Mouse (Mus musculus) intestine, embryonic 15.5 days (tissue): ENCODE data around the gene Polr2b. TPM values are rescaled to one million over a fixed set of nuclear protein-coding genes. Genes with fewer than 3 reads are reported as not detected.
A peak's percentile ranks its signal among the peaks of the same experiment; 100 is the strongest.

Experiments
- ATAC-seq: fragments of 200-750 bp; cut with Nextera tagmentation; 2 replicates; pipeline ENCODE4 v1.8.0; 2017; ENCODE audit warnings: moderate TSS enrichment, moderate library complexity
- H3K27ac ChIP-seq: fragments of 300-500 bp; sonication (generic); 2 replicates; pipeline ENCODE4 v1.5.1; 2015; ENCODE audit warnings: mild to moderate bottlenecking, inconsistent platforms
- H3K27me3 ChIP-seq: fragments of 300-500 bp; sonication (generic); replicated peaks from 2 replicates; pipeline ENCODE4 v1.6.1; 2015; ENCODE audit warnings: inconsistent platforms
- H3K36me3 ChIP-seq: fragments of 300-500 bp; sonication (generic); 2 replicates; pipeline ENCODE4 v1.6.1; 2015; ENCODE audit warnings: inconsistent platforms
- H3K4me1 ChIP-seq: fragments of 300-500 bp; sonication (generic); replicated peaks from 2 replicates; pipeline ENCODE4 v1.6.1; 2015; ENCODE audit warnings: inconsistent platforms
- H3K4me2 ChIP-seq: fragments of 300-500 bp; sonication (generic); replicated peaks from 2 replicates; pipeline ENCODE4 v1.6.1; 2015; ENCODE audit warnings: mild to moderate bottlenecking, inconsistent platforms
- H3K4me3 ChIP-seq: fragments of 300-500 bp; sonication (generic); replicated peaks from 2 replicates; pipeline ENCODE4 v1.5.1; 2015; ENCODE audit warnings: inconsistent platforms
- H3K9ac ChIP-seq: fragments of 300-500 bp; sonication (generic); 2 replicates; pipeline ENCODE4 v1.6.1; 2015; ENCODE audit warnings: inconsistent platforms
- H3K9me3 ChIP-seq: fragments of 300-500 bp; sonication (generic); 2 replicates; pipeline ENCODE4 v1.6.1; 2016; ENCODE audit warnings: inconsistent platforms
- WGBS: fragments of 180-500 bp; shearing (Covaris S2); methylation state at CpG from one replicate; pipeline ENCODE4 v1.1.7; 2015; 5-methylcytosine and 5-hydroxymethylcytosine counted together
- polyA plus RNA-seq: library from polyadenylated mRNA; unstranded; fragments of >200 nt; fragmentation: Nextera tagmentation; extraction: Ambion mirVana; gene quantifications from 2 replicates; pipeline ENCODE4 v1.2.1, GENCODE M21; 2015

Polr2b gene
- polyA plus RNA-seq, 1 experiment from 2014 or later, result 55.9 TPM

GRCm38 (mm10) chr5:77355307-77356265, 45.6 kb downstream of the Polr2b start:
- no peaks in the 10 kb centered on the region for H3K9me3 ChIP-seq
- 69% methylated on average over 19 of the region's 19 CpGs for WGBS
- no peak overlapping the region for H3K4me2 ChIP-seq
- peak overlapping the region; percentile 28; the same call in 1 of the 2 replicates for H3K27ac ChIP-seq
- H3K36me3 ChIP-seq, result no peaks in the 10 kb centered on the region
- peaks cover 14% of the 10 kb centered on the region for H3K4me1 ChIP-seq
- no peak for ATAC-seq
- H3K4me3 ChIP-seq, result no peak overlapping the region
- H3K9ac ChIP-seq, result no peak overlapping the region
- no peaks in the 10 kb centered on the region for H3K27me3 ChIP-seq

GRCm38 (mm10) chr5:77357405-77358149, 47.6 kb downstream of the Polr2b start:
- Histone ChIP-seq H3K4me3 (peak overlapping the region; percentile 38), H3K9me3 (no peaks in the 10 kb centered on the region), H3K4me2 (peak overlapping the region; percentile 66), H3K27ac (peak overlapping the region; percentile 87), H3K9ac (peak overlapping the region; percentile 31; the same call in 1 of the 2 replicates), H3K4me1 (peaks cover 14% of the 10 kb centered on the region), H3K36me3 (no peaks in the 10 kb centered on the region), H3K27me3 (no peaks in the 10 kb centered on the region)
- 18% methylated on average over 22 of the region's 22 CpGs for WGBS
- ATAC-seq, result peak; percentile 82

- Histone ChIP-seq H3K9ac (peak overlapping the region; percentile 31), H3K27me3 (no peaks in the 10 kb centered on the region), H3K4me1 (peaks cover 14% of the 10 kb centered on the region), H3K36me3 (no peaks in the 10 kb centered on the region), H3K4me3 (peak overlapping the region; percentile 38), H3K9me3 (no peaks in the 10 kb centered on the region), H3K27ac (peak overlapping the region; percentile 87), H3K4me2 (peak overlapping the region; percentile 66)
- 3% methylated on average over 10 of the region's 10 CpGs for WGBS
- peak; percentile 66 for ATAC-seq
Measured at GRCm38 (mm10) chr5:77358347-77358746, 48.4 kb downstream of the Polr2b start.

- Histone ChIP-seq H3K9me3 (no peaks in the 10 kb centered on the region), H3K4me2 (no peak overlapping the region), H3K27ac (no peak overlapping the region), H3K36me3 (no peaks in the 10 kb centered on the region), H3K4me1 (peaks cover 17% of the 10 kb centered on the region), H3K9ac (no peak overlapping the region), H3K27me3 (no peaks in the 10 kb centered on the region), H3K4me3 (no peak overlapping the region)
- no peak for ATAC-seq
- 89% methylated on average over 4 of the region's 4 CpGs for WGBS
Measured at GRCm38 (mm10) chr5:77359971-77360370, 50.0 kb downstream of the Polr2b start.

- no peak for ATAC-seq
- no peak overlapping the region for H3K4me2 ChIP-seq
- H3K36me3 ChIP-seq, result no peaks in the 10 kb centered on the region
- no peak overlapping the region for H3K9ac ChIP-seq
- 62% methylated on average over 4 of the region's 4 CpGs for WGBS
- H3K27me3 ChIP-seq, result no peaks in the 10 kb centered on the region
- no peaks in the 10 kb centered on the region for H3K9me3 ChIP-seq
- no peak overlapping the region for H3K27ac ChIP-seq
- H3K4me1 ChIP-seq, result peaks cover 16% of the 10 kb centered on the region
- no peak overlapping the region for H3K4me3 ChIP-seq
Measured at GRCm38 (mm10) chr5:77361006-77361405, 51.1 kb downstream of the Polr2b start.

GRCm38 (mm10) chr5:77362120-77362519, 52.2 kb downstream of the Polr2b start:
- no peak overlapping the region for H3K4me2 ChIP-seq
- no peaks in the 10 kb centered on the region for H3K9me3 ChIP-seq
- 44% methylated on average over 3 of the region's 3 CpGs for WGBS
- ATAC-seq, result no peak
- H3K27me3 ChIP-seq, result no peaks in the 10 kb centered on the region
- H3K4me3 ChIP-seq, result no peak overlapping the region
- no peak overlapping the region for H3K27ac ChIP-seq
- no peaks in the 10 kb centered on the region for H3K36me3 ChIP-seq
- H3K4me1 ChIP-seq, result peaks cover 14% of the 10 kb centered on the region
- H3K9ac ChIP-seq, result no peak overlapping the region

GRCm38 (mm10) chr5:77363650-77364049, 53.7 kb downstream of the Polr2b start:
- Histone ChIP-seq H3K27ac (no peak overlapping the region), H3K36me3 (no peaks in the 10 kb centered on the region), H3K9me3 (no peaks in the 10 kb centered on the region), H3K4me2 (no peak overlapping the region), H3K4me3 (no peak overlapping the region), H3K9ac (no peak overlapping the region), H3K4me1 (0 out of 2 replicates have a peak, but pooled peaks cover 8% of the 10 kb centered on the region), H3K27me3 (no peaks in the 10 kb centered on the region)
- WGBS, result 75% methylated on average over 6 of the region's 6 CpGs
- ATAC-seq, result no peak

GRCm38 (mm10) chr5:77364443-77365038, 54.6 kb downstream of the Polr2b start:
- Histone ChIP-seq H3K36me3 (no peaks in the 10 kb centered on the region), H3K4me2 (no peak overlapping the region), H3K27me3 (no peaks in the 10 kb centered on the region), H3K27ac (0 out of 2 replicates have a peak overlapping the region, but pooled peaks have one; percentile 22), H3K9me3 (no peaks in the 10 kb centered on the region), H3K4me3 (no peak overlapping the region), H3K9ac (no peak overlapping the region), H3K4me1 (0 out of 2 replicates have a peak, but pooled peaks cover 8% of the 10 kb centered on the region)
- 84% methylated on average over 3 of the region's 3 CpGs for WGBS
- no peak for ATAC-seq

GRCm38 (mm10) chr5:77366313-77366712, 56.4 kb downstream of the Polr2b start:
- Histone ChIP-seq H3K9ac (no peak overlapping the region), H3K36me3 (no peaks in the 10 kb centered on the region), H3K4me2 (no peak overlapping the region), H3K27me3 (no peaks in the 10 kb centered on the region), H3K9me3 (no peaks in the 10 kb centered on the region), H3K4me3 (no peak overlapping the region), H3K4me1 (0 out of 2 replicates have a peak, but pooled peaks cover 8% of the 10 kb centered on the region), H3K27ac (no peak overlapping the region)
- ATAC-seq, result no peak
- WGBS, result 81% methylated on average over 8 of the region's 8 CpGs

- Histone ChIP-seq H3K27me3 (no peaks in the 10 kb centered on the region), H3K4me1 (0 out of 2 replicates have a peak, but pooled peaks cover 10% of the 10 kb centered on the region), H3K36me3 (no peaks in the 10 kb centered on the region), H3K9me3 (no peaks in the 10 kb centered on the region), H3K4me2 (no peak overlapping the region), H3K9ac (no peak overlapping the region), H3K27ac (no peak overlapping the region), H3K4me3 (no peak overlapping the region)
- WGBS, result 77% methylated on average over 1 of the region's 1 CpGs
- ATAC-seq, result no peak
Measured at GRCm38 (mm10) chr5:77367145-77367544, 57.2 kb downstream of the Polr2b start.

GRCm38 (mm10) chr5:77367682-77368081, 57.7 kb downstream of the Polr2b start:
- no peak overlapping the region for H3K4me3 ChIP-seq
- H3K9me3 ChIP-seq, result no peaks in the 10 kb centered on the region
- H3K4me1 ChIP-seq, result 0 out of 2 replicates have a peak, but pooled peaks cover 10% of the 10 kb centered on the region
- 51% methylated on average over 12 of the region's 12 CpGs for WGBS
- peak overlapping the region; percentile 9; the same call in 1 of the 2 replicates for H3K27ac ChIP-seq
- no peaks in the 10 kb centered on the region for H3K36me3 ChIP-seq
- no peak overlapping the region for H3K9ac ChIP-seq
- H3K27me3 ChIP-seq, result no peaks in the 10 kb centered on the region
- H3K4me2 ChIP-seq, result no peak overlapping the region
- ATAC-seq, result no peak; the same call in 1 of the 2 replicates

- Histone ChIP-seq H3K27ac (no peak overlapping the region), H3K4me2 (no peak overlapping the region), H3K4me1 (0 out of 2 replicates have a peak, but pooled peaks cover 10% of the 10 kb centered on the region), H3K4me3 (no peak overlapping the region), H3K9me3 (no peaks in the 10 kb centered on the region), H3K9ac (no peak overlapping the region), H3K36me3 (no peaks in the 10 kb centered on the region), H3K27me3 (no peaks in the 10 kb centered on the region)
- ATAC-seq, result no peak
- 51% methylated on average over 7 of the region's 7 CpGs for WGBS
Measured at GRCm38 (mm10) chr5:77368194-77368593, 58.2 kb downstream of the Polr2b start.
